Mouse (Mus musculus): ENCODE measurements at regions not wholly inside any gene's neighbourhood (a gene's known extent, or its start where the extent isn't known, plus 50 kb on each side); places are given as distances from the start of the nearest gene placed in this dataset.

DNA sequence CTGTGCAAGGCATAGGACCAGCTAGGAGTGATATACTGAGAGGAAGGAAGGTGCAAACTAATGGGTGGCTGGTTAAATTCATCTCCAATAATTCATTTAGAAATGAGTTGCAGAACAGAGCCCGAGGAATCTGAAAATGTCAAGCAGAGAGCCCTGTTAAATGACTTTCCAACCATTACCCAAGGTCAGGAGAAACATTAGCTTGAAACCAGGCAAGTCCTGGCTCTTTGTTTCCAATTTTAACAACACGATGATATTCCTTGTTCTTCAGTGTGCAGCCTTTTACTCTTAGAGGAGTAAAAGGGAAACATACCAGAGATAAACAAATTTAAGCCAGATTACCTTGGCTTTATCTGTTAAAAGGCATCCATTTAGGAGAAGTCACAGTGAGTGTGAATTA lies 2318.4 kb downstream of the Poteg start:
- peak in 1 of 2 experiments; percentile 43 for DNase-seq (ENCODE audit: inconsistent age in 2 of 2, low spot score in 1 of 2)

DNA sequence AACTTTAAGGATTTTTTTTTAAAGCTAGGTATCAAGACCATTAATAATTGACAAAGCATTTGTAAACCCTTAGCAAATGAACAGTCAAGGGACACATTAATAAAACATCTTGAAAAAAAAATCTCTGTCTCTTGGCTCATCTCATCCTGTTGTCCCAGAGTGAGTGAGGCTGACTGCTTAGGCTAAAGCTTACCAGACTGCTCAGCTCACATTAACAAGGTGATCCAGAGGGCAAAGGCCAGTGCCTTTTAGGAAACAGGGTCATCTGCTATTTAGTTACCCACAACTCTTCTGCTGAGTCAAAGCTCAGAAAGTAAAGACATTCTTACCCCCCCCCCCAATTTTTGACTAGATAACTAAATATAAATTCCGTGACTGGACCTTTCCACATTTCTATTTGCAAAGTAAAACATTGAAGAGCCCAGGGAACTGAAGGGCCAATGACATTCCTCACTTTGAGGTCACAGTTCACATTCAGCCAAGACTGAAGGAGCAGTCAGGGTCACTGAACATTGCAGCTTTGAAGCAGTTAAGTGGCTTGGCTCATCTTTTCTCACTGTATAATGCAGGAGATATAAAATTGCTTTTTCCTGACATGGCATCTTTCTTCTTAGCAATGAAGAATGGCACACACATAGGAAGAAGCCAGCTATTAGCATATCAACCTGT lies 2318.9 kb downstream of the Poteg start:
- DNase-seq (ENCODE audit: inconsistent age in 2 of 2, low spot score in 1 of 2): no peak

DNA sequence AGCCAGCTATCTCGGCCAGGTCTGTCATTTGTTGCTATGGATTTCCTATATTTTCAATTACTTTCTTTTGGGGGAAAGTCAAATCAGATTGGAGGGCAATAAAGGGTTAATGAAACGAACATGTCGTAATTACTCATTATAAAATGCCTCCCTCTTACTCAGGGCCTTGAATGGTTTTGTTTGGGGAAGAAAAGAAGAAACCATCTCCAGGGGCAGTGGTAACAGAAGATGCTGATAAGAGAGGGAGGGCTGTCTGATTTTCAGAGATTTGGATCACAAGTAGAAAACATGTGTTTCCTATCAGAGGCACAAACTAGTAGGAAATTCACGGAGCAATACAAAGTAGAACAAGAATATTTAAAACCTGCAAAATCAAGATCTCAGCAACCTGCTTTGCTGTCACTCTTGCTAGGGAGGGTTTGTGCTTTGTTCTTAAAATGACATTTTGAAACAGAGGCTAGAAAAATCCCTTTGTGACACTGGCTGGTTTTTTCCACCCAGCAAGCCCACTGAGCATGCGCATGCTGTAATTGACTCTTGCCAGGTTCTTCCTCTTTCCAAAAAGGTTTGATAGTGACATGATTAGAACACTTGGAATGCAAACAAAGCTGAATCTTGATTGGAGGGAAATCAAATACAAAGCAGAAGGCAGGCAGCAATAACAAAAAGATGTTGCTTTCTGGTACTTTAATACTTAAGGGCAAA lies 2329.8 kb downstream of the Poteg start:
- DNase-seq (ENCODE audit: inconsistent age in 2 of 2, low spot score in 1 of 2): no peak

DNA sequence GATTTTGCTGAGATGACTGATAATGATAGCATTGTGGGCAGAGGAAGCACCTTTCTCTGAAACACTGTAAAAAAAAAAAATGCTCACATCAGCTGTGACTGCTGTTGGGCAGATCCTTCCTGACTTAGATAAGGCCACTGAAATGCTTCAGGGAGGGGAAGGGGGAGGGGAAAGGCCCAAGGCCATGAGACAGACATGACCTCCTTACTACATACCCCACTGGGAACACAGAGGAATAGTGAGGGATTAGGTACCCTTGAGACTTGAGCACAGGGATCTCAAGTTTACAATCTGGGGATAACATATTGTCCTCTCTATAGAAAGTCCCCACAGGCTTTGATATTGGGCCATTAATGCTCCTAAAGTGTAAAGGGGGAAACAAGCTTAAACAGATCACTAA lies 2341.7 kb downstream of the Poteg start:
- peak; percentile 12 to 27 for DNase-seq (ENCODE audit: inconsistent age in 2 of 2, low spot score in 1 of 2)

DNA sequence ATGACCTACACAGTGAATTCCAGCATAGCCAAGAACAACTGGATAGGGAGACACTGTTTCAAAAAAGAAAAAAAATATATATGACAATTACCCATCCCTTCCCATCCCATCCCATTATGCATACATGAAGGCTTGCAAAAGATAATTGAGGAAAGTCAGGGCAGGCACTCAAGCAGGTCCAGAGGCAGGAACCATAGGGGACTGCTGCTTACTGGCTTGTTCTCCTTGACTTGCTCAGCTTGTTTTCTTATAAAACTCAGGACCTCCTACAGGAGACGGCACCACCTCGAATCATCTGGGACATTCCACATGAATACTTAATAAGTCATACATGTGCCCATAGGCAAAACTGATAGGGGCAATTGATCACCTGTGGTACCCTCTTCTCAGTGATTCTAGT lies 2342.6 kb downstream of the Poteg start:
- no peak for DNase-seq (ENCODE audit: inconsistent age in 2 of 2, low spot score in 1 of 2)

DNA sequence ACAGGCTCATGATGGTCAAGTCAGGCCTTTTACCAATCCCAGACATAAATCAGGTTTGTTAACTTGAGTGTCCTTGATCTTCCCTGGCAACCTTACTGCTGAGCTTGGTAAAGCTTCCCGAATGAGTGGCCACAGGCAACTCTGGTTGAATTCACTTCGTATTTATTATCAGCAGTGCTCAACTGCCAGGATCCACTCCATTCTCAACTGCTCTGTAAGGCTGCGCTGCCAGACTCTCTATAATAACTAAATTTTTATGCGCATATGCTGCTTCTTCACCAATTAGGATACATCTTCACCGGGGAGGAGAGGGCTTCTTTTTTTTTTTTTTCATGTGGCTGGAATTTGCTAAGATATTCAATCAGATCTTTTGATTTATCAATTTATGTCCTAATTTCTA lies 2359.8 kb downstream of the Poteg start:
- DNase-seq (ENCODE audit: inconsistent age in 2 of 2, low spot score in 1 of 2): peak in 1 of 2 experiments; percentile 51

DNA sequence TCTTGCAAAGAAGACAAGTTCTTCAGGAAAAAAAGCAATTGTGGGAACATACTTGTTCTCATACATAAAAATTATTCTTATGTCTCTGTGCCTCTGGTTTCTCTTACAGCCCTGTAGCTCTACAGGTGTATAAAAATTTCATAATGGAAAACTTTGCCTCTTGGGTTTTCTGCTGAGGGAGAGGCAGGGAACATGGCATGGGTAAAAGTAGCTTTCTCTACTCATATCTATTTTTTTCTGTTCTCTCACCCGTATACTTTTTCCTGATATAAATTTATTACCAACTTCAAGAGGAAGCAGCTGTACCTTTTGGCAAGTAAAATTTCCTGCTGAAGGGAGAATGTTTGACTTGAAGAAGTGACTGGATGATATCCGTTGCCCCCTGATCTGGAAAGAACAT lies 2388.6 kb downstream of the Poteg start:
- no peak for DNase-seq (ENCODE audit: inconsistent age in 2 of 2, low spot score in 1 of 2)
